Mouse (Mus musculus) limb, embryonic 11.5 days (tissue): Measurements from ENCODE around the gene C2cd4c. TPM values are rescaled to one million over a fixed set of nuclear protein-coding genes. Genes with fewer than 3 reads are reported as not detected.

Experiments
- ATAC-seq: fragments of 200-750 bp; cut with Nextera tagmentation; 2 replicates; pipeline ENCODE4 v1.8.0; 2017; ENCODE audit warnings: low read depth; ENCODE audit not compliant: insufficient number of reproducible peaks, low FRiP score, low TSS enrichment
- DNase-seq: peaks from one replicate; pipeline ENCODE4 v3.0.0-alpha.2; 2015; ENCODE audit warnings: low spot score
- H3K27ac ChIP-seq: fragments of 300-500 bp; sonication (generic); replicated peaks from 2 replicates; pipeline ENCODE4 v1.5.1; 2014; ENCODE audit warnings: low read depth, mild to moderate bottlenecking, low read length
- H3K27me3 ChIP-seq: fragments of 300-500 bp; sonication (generic); 2 replicates; pipeline ENCODE4 v1.6.1; 2014; ENCODE audit warnings: mild to moderate bottlenecking, low read length, mixed read lengths; ENCODE audit not compliant: control insufficient read depth, insufficient read depth
- H3K36me3 ChIP-seq: fragments of 300-500 bp; sonication (generic); 2 replicates; pipeline ENCODE4 v1.6.1; 2014; ENCODE audit warnings: mild to moderate bottlenecking, low read length, moderate library complexity, mixed read lengths; ENCODE audit not compliant: control insufficient read depth, insufficient read depth
- H3K4me1 ChIP-seq: fragments of 300-500 bp; sonication (generic); 2 replicates; pipeline ENCODE4 v1.6.1; 2014; ENCODE audit warnings: low read length, mixed read lengths; ENCODE audit not compliant: control insufficient read depth, insufficient read depth
- H3K4me2 ChIP-seq: fragments of 300-500 bp; sonication (generic); 2 replicates; pipeline ENCODE4 v1.6.1; 2014; ENCODE audit warnings: low read depth, mild to moderate bottlenecking, moderate library complexity; ENCODE audit not compliant: severe bottlenecking
- H3K4me3 ChIP-seq: fragments of 300-500 bp; sonication (generic); 2 replicates; pipeline ENCODE4 v1.5.1; 2014; ENCODE audit warnings: low read depth, low read length
- H3K9ac ChIP-seq: fragments of 300-500 bp; sonication (generic); 2 replicates; pipeline ENCODE4 v1.6.1; 2014; ENCODE audit warnings: mild to moderate bottlenecking, low read length
- H3K9me3 ChIP-seq: fragments of 300-500 bp; sonication (generic); 2 replicates; pipeline ENCODE4 v1.6.1; 2016; ENCODE audit warnings: low read length; ENCODE audit not compliant: control insufficient read depth
- WGBS: fragments of 180-500 bp; shearing (Covaris S2); extraction: QIAGEN DNeasy Blood & Tissue Kit; methylation state at CpG from one replicate; pipeline ENCODE4 v1.1.7; 2014; 5-methylcytosine and 5-hydroxymethylcytosine counted together
- polyA plus RNA-seq: library from polyadenylated mRNA; unstranded; fragments of >200 nt; fragmentation: Nextera tagmentation; extraction: Ambion mirVana; gene quantifications from 2 replicates; pipeline ENCODE4 v1.2.1, GENCODE M21; 2014

The C2cd4c gene
- polyA plus RNA-seq, 1 experiment from 2014 or later = not detected

- WGBS = 96% methylated on average over 2 of the region's 2 CpGs
- H3K4me3 ChIP-seq = no peak overlapping the region
- H3K4me2 ChIP-seq = no peak overlapping the region
- DNase-seq (no peak), ATAC-seq (no peak)
- H3K27me3 ChIP-seq = no peaks in the 10 kb centered on the region
- H3K4me1 ChIP-seq = no peaks in the 10 kb centered on the region
- H3K9me3 ChIP-seq = no peaks in the 10 kb centered on the region
- no peak overlapping the region for H3K27ac ChIP-seq
- H3K9ac ChIP-seq = no peak overlapping the region
- no peaks in the 10 kb centered on the region for H3K36me3 ChIP-seq
Measured at GRCm38 (mm10) chr10:79571314-79571713, 42.5 kb downstream of the C2cd4c start.

- Histone ChIP-seq H3K4me3 (no peak overlapping the region), H3K27me3 (no peaks in the 10 kb centered on the region), H3K4me1 (no peaks in the 10 kb centered on the region), H3K36me3 (no peaks in the 10 kb centered on the region), H3K9me3 (no peaks in the 10 kb centered on the region), H3K27ac (no peak overlapping the region), H3K4me2 (no peak overlapping the region), H3K9ac (no peak overlapping the region)
- whole genome bisulfite sequencing = 87% methylated on average over 5 of the region's 5 CpGs
- DNase-seq (no peak), ATAC-seq (no peak)
Measured at GRCm38 (mm10) chr10:79569921-79570320, 43.9 kb downstream of the C2cd4c start.

GRCm38 (mm10) chr10:79559716-79560115 lies 54.1 kb downstream of the C2cd4c start:
- no peaks in the 10 kb centered on the region for H3K4me1 ChIP-seq
- H3K27me3 ChIP-seq = no peaks in the 10 kb centered on the region
- H3K9ac ChIP-seq = no peak overlapping the region
- H3K27ac ChIP-seq = no peak overlapping the region
- peaks cover 2% of the 10 kb centered on the region; the same call in 1 of the 2 replicates for H3K9me3 ChIP-seq
- H3K4me2 ChIP-seq = no peak overlapping the region
- WGBS = 90% methylated on average over 2 of the region's 2 CpGs
- H3K4me3 ChIP-seq = no peak overlapping the region
- no peak for DNase-seq
- no peak for ATAC-seq
- H3K36me3 ChIP-seq = no peaks in the 10 kb centered on the region; the same call in 1 of the 2 replicates

DNA sequence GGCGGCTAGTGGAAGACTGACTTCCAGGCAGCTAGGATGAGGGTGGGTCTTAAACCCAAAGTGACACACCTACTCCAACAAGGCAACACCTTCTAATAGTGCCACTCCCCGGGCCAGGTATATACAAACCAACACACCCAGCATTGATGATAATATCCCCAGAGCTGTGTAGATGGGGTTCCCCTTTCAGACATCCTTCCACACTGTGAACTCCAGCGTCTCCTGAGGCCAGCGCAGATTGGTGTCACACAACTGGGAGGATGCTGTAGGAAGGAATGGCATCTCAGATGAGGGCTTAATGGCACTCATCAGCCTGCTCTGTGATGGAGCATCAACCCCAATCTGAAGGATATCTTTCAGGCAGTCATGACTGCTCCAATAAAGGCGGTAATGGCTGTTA lies 56.3 kb downstream of the C2cd4c start:
- no peak for ATAC-seq
- H3K4me3 ChIP-seq = no peak overlapping the region
- H3K4me1 ChIP-seq = peaks cover 11% of the 10 kb centered on the region
- DNase-seq = no peak
- no peak overlapping the region for H3K9ac ChIP-seq
- WGBS = 89% methylated on average over 5 of the region's 5 CpGs
- H3K27me3 ChIP-seq = no peaks in the 10 kb centered on the region
- H3K9me3 ChIP-seq = peaks cover 2% of the 10 kb centered on the region; the same call in 1 of the 2 replicates
- H3K4me2 ChIP-seq = no peak overlapping the region
- no peak overlapping the region for H3K27ac ChIP-seq
- H3K36me3 ChIP-seq = no peaks in the 10 kb centered on the region; the same call in 1 of the 2 replicates

GRCm38 (mm10) chr10:79556951-79557350 lies 56.9 kb downstream of the C2cd4c start:
- no peak for ATAC-seq
- Histone ChIP-seq H3K9me3 (peaks cover 2% of the 10 kb centered on the region; the same call in 1 of the 2 replicates), H3K9ac (no peak overlapping the region), H3K27ac (no peak overlapping the region), H3K4me3 (no peak overlapping the region), H3K4me1 (peaks cover 11% of the 10 kb centered on the region), H3K36me3 (no peaks in the 10 kb centered on the region; the same call in 1 of the 2 replicates), H3K27me3 (no peaks in the 10 kb centered on the region), H3K4me2 (no peak overlapping the region)
- DNase-seq = no peak
- WGBS = 90% methylated on average over 5 of the region's 5 CpGs

Other genes with a start within 250 kb of the C2cd4c start
- not detected in 2 replicates for gene Vmn2r83, start 145.3 kb downstream of the C2cd4c start, polyA plus RNA-seq
- 20.3 and 21.8 TPM in 2 replicates for gene Plpp2, start 80.2 kb downstream of the C2cd4c start, polyA plus RNA-seq
- 54.2 and 56.2 TPM in 2 replicates for gene Mier2, start 58.8 kb downstream of the C2cd4c start, polyA plus RNA-seq
- gene Theg, start 26.7 kb downstream of the C2cd4c start, polyA plus RNA-seq = not detected in 2 replicates
- 4.8 and 6.5 TPM in 2 replicates for gene Shc2, start 23.9 kb upstream of the C2cd4c start, polyA plus RNA-seq
- not detected in 2 replicates for gene Odf3l2, start 31.7 kb upstream of the C2cd4c start, polyA plus RNA-seq
- 5.6 and 5.9 TPM in 2 replicates for gene Madcam1, start 50.5 kb upstream of the C2cd4c start, polyA plus RNA-seq
- 67.2 and 70.9 TPM in 2 replicates for gene Tpgs1, start 55.3 kb upstream of the C2cd4c start, polyA plus RNA-seq
- gene Cdc34, start 68.2 kb upstream of the C2cd4c start, polyA plus RNA-seq = 171 and 175 TPM in 2 replicates
- gene Gzmm, start 75.0 kb upstream of the C2cd4c start, polyA plus RNA-seq = 0.45 and 0.94 TPM in 2 replicates
- gene Bsg, start 90.5 kb upstream of the C2cd4c start, polyA plus RNA-seq = 633 and 674 TPM in 2 replicates
- not detected in 2 replicates for gene Hcn2, start 102.6 kb upstream of the C2cd4c start, polyA plus RNA-seq
- 32.2 and 36.1 TPM in 2 replicates for gene Polrmt, start 132.6 kb upstream of the C2cd4c start, polyA plus RNA-seq
- gene Fgf22, start 141.1 kb upstream of the C2cd4c start, polyA plus RNA-seq = 0.17 and 0.33 TPM in 2 replicates
- 112 and 118 TPM in 2 replicates for gene Rnf126, start 152.9 kb upstream of the C2cd4c start, polyA plus RNA-seq
- 1.8 and 1.9 TPM in 2 replicates for gene Fstl3, start 163.2 kb upstream of the C2cd4c start, polyA plus RNA-seq
- gene Prss57, start 176.9 kb upstream of the C2cd4c start, polyA plus RNA-seq = not detected in 2 replicates
- gene Palm, start 179.5 kb upstream of the C2cd4c start, polyA plus RNA-seq = 108 and 109 TPM in 2 replicates
- 0.21 and 0.29 TPM in 2 replicates for gene Misp, start 207.0 kb upstream of the C2cd4c start, polyA plus RNA-seq
- gene Ptbp1, start 240.4 kb upstream of the C2cd4c start, polyA plus RNA-seq = 328 and 351 TPM in 2 replicates